ENCODE assay signal across 17 mouse cellular contexts in the genomic region with DNA sequence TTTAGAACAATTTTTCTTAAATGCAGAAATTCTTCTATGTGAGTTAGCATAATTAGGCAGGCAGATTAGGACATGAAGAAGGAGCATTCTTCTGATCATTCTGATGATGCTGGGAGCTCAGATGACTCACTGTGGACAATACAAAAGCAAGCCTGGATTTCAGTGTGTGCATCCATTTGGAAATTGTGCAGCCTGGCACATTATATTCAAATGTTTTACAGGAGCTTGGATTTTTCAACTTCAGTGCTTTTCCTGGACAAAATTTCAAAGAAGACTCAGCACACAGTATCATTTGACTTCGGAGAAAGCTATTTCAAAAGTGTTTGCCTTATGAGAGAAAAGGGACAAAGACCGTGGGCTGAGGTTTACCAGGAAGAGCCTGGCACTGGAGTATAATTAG.
"Had no signal": no experiment of that assay in that cellular context is flagged by ENCODE, and none has a peak within 500 bp of the region (broad histone marks: within the 10 kb centered on the region; RNA-seq: fewer than 3 reads in every experiment).

No protein-coding gene starts in this region.

- H3K4me2 ChIP-seq: kidney, embryonic 15.5 days; liver, embryonic 13.5 days; midbrain, embryonic 11.5 days; neural tube, embryonic 12.5 days; stomach, embryonic 15.5 days had no signal

- H3K27ac ChIP-seq: kidney, embryonic 15.5 days; liver, embryonic 13.5 days; neural tube, embryonic 12.5 days; stomach, embryonic 15.5 days had no signal

- H3K4me1 ChIP-seq: kidney, embryonic 15.5 days; liver, embryonic 13.5 days; neural tube, embryonic 12.5 days; stomach, embryonic 15.5 days had no signal

- H3K36me3 ChIP-seq: kidney, embryonic 15.5 days; liver, embryonic 13.5 days; neural tube, embryonic 12.5 days; stomach, embryonic 15.5 days had no signal

- DNase-seq: kidney, adult 11 months; kidney, adult 8-10 months; kidney, postnatal 10 days; kidney, postnatal 36 days; liver, embryonic 13.5 days; lung, adult 2 months; lung, postnatal 14 days; lung, postnatal 4 days; midbrain, embryonic 14.5 days; right cerebral cortex, adult 18-20 months; right cerebral cortex, postnatal 14 days; right cerebral cortex, postnatal 4 days; thymus, postnatal 25 days had no signal

- H3K9ac ChIP-seq: kidney, embryonic 15.5 days; liver, embryonic 13.5 days; neural tube, embryonic 12.5 days; stomach, embryonic 15.5 days had no signal

- H3K27me3 ChIP-seq: kidney, embryonic 15.5 days; liver, embryonic 13.5 days; neural tube, embryonic 12.5 days; stomach, embryonic 15.5 days had no signal

- H3K4me3 ChIP-seq: kidney, embryonic 15.5 days; liver, embryonic 13.5 days; neural tube, embryonic 12.5 days; stomach, embryonic 15.5 days had no signal

- H3K9me3 ChIP-seq: kidney, embryonic 15.5 days; liver, embryonic 13.5 days; neural tube, embryonic 12.5 days; stomach, embryonic 15.5 days had no signal
